9 mouse cellular contexts compared by ENCODE assay signal in the genomic region with DNA sequence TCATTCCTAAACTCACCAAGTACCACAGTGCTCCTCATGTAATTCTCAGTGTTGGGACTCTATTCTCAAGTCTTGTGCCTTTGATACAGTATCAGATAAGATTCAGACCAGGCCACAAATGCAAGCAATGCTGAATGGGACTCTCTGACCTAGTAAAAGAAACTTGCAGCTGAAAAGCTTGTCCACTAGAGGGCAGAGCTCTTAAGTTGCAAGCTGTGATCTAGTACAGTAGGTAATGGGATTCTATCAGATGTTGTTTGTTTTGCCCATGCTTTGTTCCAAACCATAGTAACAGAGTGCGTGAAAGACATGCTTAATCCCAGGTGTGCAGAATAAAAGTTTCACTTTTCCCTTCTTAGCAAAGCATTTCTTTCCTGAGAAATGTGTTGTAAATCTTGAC.
A peak's percentile ranks its signal among the peaks of the same experiment; 100 is the strongest.
DNase-seq lines count a peak whose midpoint lies in the region; ATAC-seq and TF ChIP-seq lines count a peak whose summit lies in the region.
"Had no signal": no experiment of that assay in that cellular context is flagged by ENCODE, and none has a peak within 500 bp of the region (broad histone marks: within the 10 kb centered on the region; RNA-seq: fewer than 3 reads in every experiment).

No protein-coding gene starts in this region.

- no peak overlapping the region for H3K27ac ChIP-seq in hindbrain, embryonic 10.5 days
- no peak overlapping the region for H3K27ac ChIP-seq in hindbrain, embryonic 12.5 days
- no peak overlapping the region for H3K27ac ChIP-seq in ES-E14 (ENCODE audit: insufficient read depth, low read depth, low read length, poor library complexity, severe bottlenecking)
- H3K27ac ChIP-seq: embryonic facial prominence, embryonic 15.5 days had no signal

- peak; percentile 12 for DNase-seq in hindbrain, embryonic 10.5 days (ENCODE audit: low spot score)
- DNase-seq in 3T3-L1 (ENCODE audit: low read depth, low spot score) = peak; percentile 47
- peak; percentile 25 for DNase-seq in ES-E14 (ENCODE audit: low read depth, low spot score)
- peak; percentile 68 for DNase-seq in embryo, embryonic 10.5 days (ENCODE audit: low spot score)
- DNase-seq in left cerebral cortex, postnatal 25 days (ENCODE audit: low spot score in 2 of 2) = peak; percentile 24 to 54
- DNase-seq in testis, postnatal 14 days (ENCODE audit: low spot score) = no peak

- no peak for ATAC-seq in hindbrain, embryonic 12.5 days (ENCODE audit: low FRiP score)
- ATAC-seq in erythroblast, adult 5-6 weeks (replicated peaks; ENCODE audit: low FRiP score, poor library complexity, severe bottlenecking) = no peak

- H3K36me3 ChIP-seq in hindbrain, embryonic 10.5 days = no peaks in the 10 kb centered on the region
- no peaks in the 10 kb centered on the region for H3K36me3 ChIP-seq in hindbrain, embryonic 12.5 days
- H3K36me3 ChIP-seq in ES-E14 (ENCODE audit: control insufficient read depth, insufficient read depth, low read length, poor library complexity, severe bottlenecking) = no peaks in the 10 kb centered on the region
- H3K36me3 ChIP-seq: embryonic facial prominence, embryonic 15.5 days had no signal

- H3K4me1 ChIP-seq in hindbrain, embryonic 10.5 days (replicated peaks) = no peaks in the 10 kb centered on the region
- H3K4me1 ChIP-seq in hindbrain, embryonic 12.5 days = no peaks in the 10 kb centered on the region
- no peaks in the 10 kb centered on the region for H3K4me1 ChIP-seq in ES-E14 (ENCODE audit: control insufficient read depth in 2 of 2, insufficient read depth in 2 of 2, low read length in 2 of 2, poor library complexity in 1 of 2)
- H3K4me1 ChIP-seq: embryonic facial prominence, embryonic 15.5 days had no signal

- in situ Hi-C loops in ES-E14 (cut with MboI; ENCODE audit: low sequenced_read_pairs in 2 of 2, unreplicated experiment in 2 of 2) = no loop called here

- WGBS in hindbrain, embryonic 10.5 days = 41% methylated on average over 1 of the region's 1 CpGs
- WGBS in hindbrain, embryonic 12.5 days = 52% methylated on average over 1 of the region's 1 CpGs

- no peaks in the 10 kb centered on the region for H3K9me3 ChIP-seq in hindbrain, embryonic 10.5 days
- H3K9me3 ChIP-seq in hindbrain, embryonic 12.5 days (replicated peaks) = no peaks in the 10 kb centered on the region
- H3K9me3 ChIP-seq in ES-E14 (ENCODE audit: control insufficient read depth, insufficient read depth, low read depth, low read length) = no peaks in the 10 kb centered on the region
- H3K9me3 ChIP-seq: embryonic facial prominence, embryonic 15.5 days had no signal

- H3K9ac ChIP-seq in hindbrain, embryonic 12.5 days = no peak overlapping the region
- H3K9ac ChIP-seq in ES-E14 (ENCODE audit: insufficient read depth, low read depth, low read length, poor library complexity, severe bottlenecking) = no peak overlapping the region
- H3K9ac ChIP-seq: embryonic facial prominence, embryonic 15.5 days had no signal

- intact Hi-C loops in left cerebral cortex, postnatal 25 days (cut with DNase I) = loop anchor here (10.0 kb wide), 2 partner anchors 240 to 620 kb away; no protein-coding TSS in a partner anchor

- no peaks in the 10 kb centered on the region for H3K27me3 ChIP-seq in hindbrain, embryonic 10.5 days (ENCODE audit: insufficient read depth, poor library complexity, severe bottlenecking)
- no peaks in the 10 kb centered on the region for H3K27me3 ChIP-seq in hindbrain, embryonic 12.5 days
- H3K27me3 ChIP-seq: embryonic facial prominence, embryonic 15.5 days had no signal

- no peak overlapping the region for H3K4me2 ChIP-seq in hindbrain, embryonic 12.5 days (replicated peaks)
- H3K4me2 ChIP-seq: embryonic facial prominence, embryonic 15.5 days had no signal

- H3K4me3 ChIP-seq in hindbrain, embryonic 10.5 days = no peak overlapping the region
- no peak overlapping the region for H3K4me3 ChIP-seq in hindbrain, embryonic 12.5 days
- H3K4me3 ChIP-seq in ES-E14 (ENCODE audit: insufficient read depth in 1 of 2, low read depth in 1 of 2, low read length in 2 of 2, poor library complexity in 1 of 2, severe bottlenecking in 1 of 2) = no peak overlapping the region
- H3K4me3 ChIP-seq: embryonic facial prominence, embryonic 15.5 days had no signal

TF ChIP-seq in ES-E14, 5 proteins besides CTCF, POLR2A, EP300 and RAD21:
- TF ChIP-seq HCFC1 (IDR thresholded peaks at IDR 0.05; ENCODE audit: borderline replicate concordance, insufficient read depth, low read length) = no peak
- TF ChIP-seq ZC3H11A (IDR thresholded peaks at IDR 0.05; ENCODE audit: borderline replicate concordance, low read depth, low read length) = peak; percentile 38; the same call in 1 of the 2 replicates
